Comparison of ENCODE assay signal across 8 mouse cellular contexts in genomic region chr8:105345061-105345975, GRCm38 (mm10). TPM values are rescaled to one million over a fixed set of nuclear protein-coding genes. Genes with fewer than 3 reads are reported as not detected.
A peak's percentile ranks its signal among the peaks of the same experiment; 100 is the strongest.
DNase-seq lines count a peak whose midpoint lies in the region; ATAC-seq and TF ChIP-seq lines count a peak whose summit lies in the region.

No protein-coding gene starts in this region.

- H3K27me3 ChIP-seq in CH12.LX (replicated peaks) = peaks cover 16% of the 10 kb centered on the region
- no peaks in the 10 kb centered on the region for H3K27me3 ChIP-seq in heart, embryonic 11.5 days (ENCODE audit: control insufficient read depth, insufficient read depth, low read length)
- H3K27me3 ChIP-seq in liver, embryonic 15.5 days = peaks cover 58% of the 10 kb centered on the region

- WGBS in heart, embryonic 11.5 days (ENCODE audit: insufficient replicate concordance) = 35% methylated on average over 7 of the region's 7 CpGs
- 33% methylated on average over 7 of the region's 7 CpGs for WGBS in liver, embryonic 15.5 days (ENCODE audit: insufficient replicate concordance)

- dilution Hi-C loops in CH12.LX (cut with MboI; ENCODE audit: extremely low pct_ligation_motif_present, extremely low pct_unique_long_range_greater_than_20kb, low sequenced_read_pairs) = no loop called here

- TF ChIP-seq CTCF in CH12.LX (conservative IDR thresholded peaks at IDR 0.05 in 1 of 2, IDR thresholded peaks at IDR 0.05 in 1 of 2; ENCODE audit: low read depth in 2 of 2, low read length in 2 of 2) = no peak

- no peak overlapping the region for H3K27ac ChIP-seq in CH12.LX (ENCODE audit: insufficient read depth, low read depth)
- H3K27ac ChIP-seq in heart, embryonic 11.5 days (ENCODE audit: low read depth, low read length) = no peak overlapping the region
- H3K27ac ChIP-seq in liver, embryonic 15.5 days (replicated peaks) = 0 out of 2 replicates have a peak overlapping the region, but pooled peaks have one; percentile 24

- peaks cover 15 to 39% of the 10 kb centered on the region in 2 experiments for H3K4me1 ChIP-seq in CH12.LX (ENCODE audit: control insufficient read depth in 1 of 2, insufficient read depth in 2 of 2)
- peaks cover 47% of the 10 kb centered on the region for H3K4me1 ChIP-seq in heart, embryonic 11.5 days (ENCODE audit: control insufficient read depth, insufficient read depth, low read length)
- peaks cover 71% of the 10 kb centered on the region for H3K4me1 ChIP-seq in liver, embryonic 15.5 days (replicated peaks)

- peak overlapping the region; percentile 37; the same call in 1 of the 2 replicates for H3K4me2 ChIP-seq in CH12.LX (ENCODE audit: insufficient read depth, low read depth, poor library complexity, severe bottlenecking)
- peak overlapping the region; percentile 98 for H3K4me2 ChIP-seq in heart, embryonic 11.5 days
- peak overlapping the region; percentile 35 for H3K4me2 ChIP-seq in liver, embryonic 15.5 days

- H3K9me3 ChIP-seq in CH12.LX (replicated peaks; ENCODE audit: low read length) = no peaks in the 10 kb centered on the region
- H3K9me3 ChIP-seq in heart, embryonic 11.5 days (replicated peaks; ENCODE audit: control insufficient read depth, low read length) = no peaks in the 10 kb centered on the region
- H3K9me3 ChIP-seq in liver, embryonic 15.5 days (replicated peaks) = no peaks in the 10 kb centered on the region

- no peak for TF ChIP-seq POLR2A in CH12.LX (IDR thresholded peaks at IDR 0.05; ENCODE audit: low read depth, low read length)

- H3K79me2 ChIP-seq in CH12.LX (replicated peaks; ENCODE audit: control insufficient read depth, extremely low read depth, insufficient read depth, poor library complexity, severe bottlenecking) = no peaks in the 10 kb centered on the region; the same call in 1 of the 2 replicates

- H3K36me3 ChIP-seq in CH12.LX (replicated peaks in 1 of 2; ENCODE audit: control insufficient read depth in 1 of 2, insufficient read depth in 1 of 2, low read length in 1 of 2) = no peaks in the 10 kb centered on the region
- no peaks in the 10 kb centered on the region for H3K36me3 ChIP-seq in heart, embryonic 11.5 days (ENCODE audit: control insufficient read depth, insufficient read depth, low read length)
- no peaks in the 10 kb centered on the region for H3K36me3 ChIP-seq in liver, embryonic 15.5 days (replicated peaks)

- no peak overlapping the region for H3K9ac ChIP-seq in CH12.LX (ENCODE audit: insufficient read depth, low read depth)
- H3K9ac ChIP-seq in heart, embryonic 11.5 days (ENCODE audit: low read depth, low read length) = no peak overlapping the region
- H3K9ac ChIP-seq in liver, embryonic 15.5 days = no peak overlapping the region

- DNase-seq in adrenal gland, adult (ENCODE audit: inconsistent age in 2 of 2, low spot score in 1 of 2) = peak; percentile 67 to 74
- no peak for DNase-seq in adrenal gland, postnatal 4 days (ENCODE audit: low spot score in 2 of 2)
- peak; percentile 68 for DNase-seq in CH12.LX (ENCODE audit: extremely low read depth)
- no peak for DNase-seq in ovary, adult 18-20 months (ENCODE audit: low spot score)
- no peak for DNase-seq in gastrocnemius, postnatal 25 days

- no peak for TF ChIP-seq RAD21 in CH12.LX (IDR thresholded peaks at IDR 0.05; ENCODE audit: low read depth, low read length)

- in situ Hi-C loops in CH12.LX (cut with MboI; ENCODE audit: low pct_ligation_motif_present, low pct_unique_long_range_greater_than_20kb, low sequenced_read_pairs) = no loop called here

- ATAC-seq in heart, embryonic 11.5 days (replicated peaks; ENCODE audit: insufficient number of reproducible peaks, low FRiP score, low TSS enrichment) = no peak
- ATAC-seq in liver, embryonic 15.5 days (ENCODE audit: insufficient read depth) = no peak
- ATAC-seq in erythroblast, adult 5-6 weeks (replicated peaks; ENCODE audit: low FRiP score, poor library complexity, severe bottlenecking) = no peak

- no peak overlapping the region for H3K4me3 ChIP-seq in CH12.LX (replicated peaks in 1 of 3; ENCODE audit: low read depth in 2 of 3, low read length in 2 of 3, poor library complexity in 1 of 3)
- peak overlapping the region; percentile 78; the same call in 1 of the 2 replicates for H3K4me3 ChIP-seq in heart, embryonic 11.5 days (ENCODE audit: low read depth, low read length)
- no peak overlapping the region for H3K4me3 ChIP-seq in liver, embryonic 15.5 days (replicated peaks)

- TF ChIP-seq EP300 in CH12.LX (IDR thresholded peaks at IDR 0.05; ENCODE audit: low read length) = peak; percentile 83

TF ChIP-seq in CH12.LX, 34 proteins besides CTCF, POLR2A, EP300 and RAD21 (continues in another document):
- TF ChIP-seq MEF2A (IDR thresholded peaks at IDR 0.05; ENCODE audit: borderline replicate concordance, low read depth, low read length) (0 out of 2 replicates have a peak, but pooled peaks have one; percentile 26), MAZ (IDR thresholded peaks at IDR 0.05; ENCODE audit: low read depth, low read length) (no peak), PAX5 (IDR thresholded peaks at IDR 0.05; ENCODE audit: low read length) (no peak), JUND (conservative IDR thresholded peaks at IDR 0.05; ENCODE audit: low read depth, low read length) (peak; percentile 53; the same call in 1 of the 2 replicates), MAFK (IDR thresholded peaks at IDR 0.05; ENCODE audit: insufficient replicate concordance, low read length) (no peak), SIN3A (IDR thresholded peaks at IDR 0.05; ENCODE audit: low read length) (no peak), ELF1 (IDR thresholded peaks at IDR 0.05; ENCODE audit: low read depth, low read length) (0 out of 2 replicates have a peak, but pooled peaks have one; percentile 23), GABPA (IDR thresholded peaks at IDR 0.05; ENCODE audit: insufficient replicate concordance, low read depth, low read length) (no peak), MAX (IDR thresholded peaks at IDR 0.05; ENCODE audit: low read length) (no peak), IRF4 (IDR thresholded peaks at IDR 0.05; ENCODE audit: low read depth, low read length) (peak; percentile 65; the same call in 1 of the 2 replicates), TCF12 (IDR thresholded peaks at IDR 0.05; ENCODE audit: low read depth, low read length) (no peak)

RNA-seq across cellular contexts. Expression of gene Fhod1, which starts 2.4 kb away (rescaled TPM):
- 10 to 100 TPM; 17.9 to 18.8 TPM for total RNA-seq in adrenal gland, postnatal 4 days (2021)
- 3.1 and 3.5 TPM in 2 replicates for total RNA-seq in CH12.LX (2012; rRNA removed)
- 0.81 and 1.8 TPM in 2 replicates for total RNA-seq in CH12.LX (2014; rRNA removed)
- 7.4 and 8.1 TPM in 2 replicates for polyA plus RNA-seq in CH12.LX (2012; ENCODE audit: insufficient read length, low read depth)
- polyA plus RNA-seq in heart, embryonic 11.5 days (2014; fragmentation: Nextera tagmentation; extraction: Ambion mirVana) = 2.8 and 3.1 TPM in 2 replicates
- 0.53 and 0.70 TPM in 2 replicates for polyA plus RNA-seq in liver, embryonic 15.5 days (2015; fragmentation: Nextera tagmentation; extraction: Ambion mirVana)
- total RNA-seq in erythroblast, adult 5-6 weeks (2015; ENCODE audit: low replicate concordance) = 0.19 and 3.8 TPM in 2 replicates
- total RNA-seq in erythroblast, adult 5-6 weeks (2017; ENCODE audit: low replicate concordance) = 0.56 and 1.0 TPM in 2 replicates
- total RNA-seq in gastrocnemius, postnatal 25 days (2021) = 10 to 100 TPM; 17.4 to 24.6 TPM

RNA-seq across cellular contexts. Expression of gene Slc9a5, which starts 3.3 kb away (rescaled TPM):
- 1 to 10 TPM; 5.5 to 5.8 TPM for total RNA-seq in adrenal gland, postnatal 4 days (2021)
- 3.5 and 4.5 TPM in 2 replicates for total RNA-seq in CH12.LX (2012; rRNA removed)
- 0.72 and 0.95 TPM in 2 replicates for total RNA-seq in CH12.LX (2014; rRNA removed)
- 3.1 and 3.5 TPM in 2 replicates for polyA plus RNA-seq in CH12.LX (2012; ENCODE audit: insufficient read length, low read depth)
- 1.5 and 2.1 TPM in 2 replicates for polyA plus RNA-seq in heart, embryonic 11.5 days (2014; fragmentation: Nextera tagmentation; extraction: Ambion mirVana)
- polyA plus RNA-seq in liver, embryonic 15.5 days (2015; fragmentation: Nextera tagmentation; extraction: Ambion mirVana) = 0.13 TPM in 2 replicates
- 1.7 TPM in 1 of 2 replicates, not detected in the other for total RNA-seq in erythroblast, adult 5-6 weeks (2015; ENCODE audit: low replicate concordance)
- total RNA-seq in erythroblast, adult 5-6 weeks (2017; ENCODE audit: low replicate concordance) = not detected in 2 replicates
- under 1 TPM; 0.56 to 0.72 TPM for total RNA-seq in gastrocnemius, postnatal 25 days (2021)

RNA-seq across cellular contexts. Expression of gene Tmem208, which starts 19.2 kb away (rescaled TPM):
- 10 to 100 TPM; 48.5 to 49.2 TPM for total RNA-seq in adrenal gland, postnatal 4 days (2021)
- total RNA-seq in CH12.LX (2012; rRNA removed) (88.1 and 113 TPM in 2 replicates), CH12.LX (2014; rRNA removed) (133 and 135 TPM in 2 replicates)
- polyA plus RNA-seq in CH12.LX (2012; ENCODE audit: insufficient read length, low read depth) = 76.2 and 99.9 TPM in 2 replicates
- polyA plus RNA-seq in heart, embryonic 11.5 days (2014; fragmentation: Nextera tagmentation; extraction: Ambion mirVana) = 83.5 and 88.7 TPM in 2 replicates
- 91.2 and 91.8 TPM in 2 replicates for polyA plus RNA-seq in liver, embryonic 15.5 days (2015; fragmentation: Nextera tagmentation; extraction: Ambion mirVana)
- total RNA-seq in erythroblast, adult 5-6 weeks (2015; ENCODE audit: low replicate concordance) = 51.2 and 56.3 TPM in 2 replicates
- total RNA-seq in erythroblast, adult 5-6 weeks (2017; ENCODE audit: low replicate concordance) = 18.5 and 26.9 TPM in 2 replicates
- total RNA-seq in gastrocnemius, postnatal 25 days (2021) = 10 to 100 TPM; 20.5 to 23.1 TPM

RNA-seq across cellular contexts. Expression of gene Lrrc29, which starts 19.2 kb away (rescaled TPM):
- 10 to 100 TPM; 14.3 to 16.3 TPM for total RNA-seq in adrenal gland, postnatal 4 days (2021)
- total RNA-seq in CH12.LX (2012; rRNA removed) (1.7 and 1.8 TPM in 2 replicates), CH12.LX (2014; rRNA removed) (0.73 and 1.4 TPM in 2 replicates)
- 1.4 and 1.8 TPM in 2 replicates for polyA plus RNA-seq in CH12.LX (2012; ENCODE audit: insufficient read length, low read depth)
- 1.3 and 1.7 TPM in 2 replicates for polyA plus RNA-seq in heart, embryonic 11.5 days (2014; fragmentation: Nextera tagmentation; extraction: Ambion mirVana)
- polyA plus RNA-seq in liver, embryonic 15.5 days (2015; fragmentation: Nextera tagmentation; extraction: Ambion mirVana) = 10.4 and 11.8 TPM in 2 replicates
- total RNA-seq in erythroblast, adult 5-6 weeks (2015; ENCODE audit: low replicate concordance) = 13.4 and 35.9 TPM in 2 replicates
- total RNA-seq in erythroblast, adult 5-6 weeks (2017; ENCODE audit: low replicate concordance) = 26.2 and 28.6 TPM in 2 replicates
- total RNA-seq in gastrocnemius, postnatal 25 days (2021) = 1 to 10 TPM in 1 of 2 experiments, under 1 TPM in 1; 0.87 to 1.4 TPM

RNA-seq across cellular contexts. Expression of gene Plekhg4, which starts 27.8 kb away (rescaled TPM):
- 1 to 10 TPM in 1 of 2 experiments, under 1 TPM in 1; 0.25 to 1.2 TPM for total RNA-seq in adrenal gland, postnatal 4 days (2021)
- total RNA-seq in CH12.LX (2012; rRNA removed) = 0.80 and 1.1 TPM in 2 replicates
- 0.44 and 0.59 TPM in 2 replicates for total RNA-seq in CH12.LX (2014; rRNA removed)
- 0.33 and 0.54 TPM in 2 replicates for polyA plus RNA-seq in CH12.LX (2012; ENCODE audit: insufficient read length, low read depth)
- 0.11 TPM in 1 of 2 replicates, not detected in the other for polyA plus RNA-seq in heart, embryonic 11.5 days (2014; fragmentation: Nextera tagmentation; extraction: Ambion mirVana)
- not detected in 2 replicates for polyA plus RNA-seq in liver, embryonic 15.5 days (2015; fragmentation: Nextera tagmentation; extraction: Ambion mirVana)
- not detected in 2 replicates for total RNA-seq in erythroblast, adult 5-6 weeks (2015; ENCODE audit: low replicate concordance)
- not detected in 2 replicates for total RNA-seq in erythroblast, adult 5-6 weeks (2017; ENCODE audit: low replicate concordance)
- total RNA-seq in gastrocnemius, postnatal 25 days (2021) = under 1 TPM in 1 of 2 experiments, not detected in 1; 0.11 TPM

Comparison
In these comparisons a context has a peak if more than half of its experiments do, and no peak if none do; other contexts are left out.
1. DNase-seq: peak in adrenal gland, adult (2 of 2) and CH12.LX (single experiment); none in adrenal gland, postnatal 4 days (0 of 2), ovary, adult 18-20 months (single experiment) and gastrocnemius, postnatal 25 days (single experiment).
2. H3K4me2 ChIP-seq: peak in every context shown above with its lines; median percentile 98 in heart, embryonic 11.5 days; 37 in CH12.LX; 35 in liver, embryonic 15.5 days.